Mouse (Mus musculus): ENCODE data around the gene Dnajc15.
"Not testable (repeated sequence)": the region's sequence is repeated elsewhere in the genome, so short reads cannot be mapped to it uniquely, and the experiment has no call there.

Dnajc15 gene

GRCm38 (mm10) chr14:77874304-77875241 lies at the start of gene Dnajc15:
Gene Dnajc15 (minus strand): TSS chr14:77875125.
- DNase-seq = peak; percentile 92 to 93

GRCm38 (mm10) chr14:77923076-77923865 lies 48.3 kb upstream of the Dnajc15 start:
- DNase-seq = no peak

GRCm38 (mm10) chr14:77921641-77922040 lies 46.7 kb upstream of the Dnajc15 start:
- no peak for DNase-seq

GRCm38 (mm10) chr14:77915776-77916175 lies 40.9 kb upstream of the Dnajc15 start:
- no peak for DNase-seq

- DNase-seq = no peak
These were observed 31.7 kb upstream of the Dnajc15 start for GRCm38 (mm10) chr14:77906586-77906985.

- no peak for DNase-seq
These were observed 30.5 kb upstream of the Dnajc15 start for GRCm38 (mm10) chr14:77905466-77905865.

- no peak for DNase-seq
These were observed 29.3 kb upstream of the Dnajc15 start, which contains the start of gene Epsti1 for GRCm38 (mm10) chr14:77904171-77904762. Gene Epsti1 (plus strand): TSS chr14:77904239.

GRCm38 (mm10) chr14:77902541-77902940 lies 27.6 kb upstream of the Dnajc15 start:
- DNase-seq = no peak

- DNase-seq = no peak
These were observed 21.0 kb upstream of the Dnajc15 start for GRCm38 (mm10) chr14:77895951-77896350.

- no peak for DNase-seq
These were observed 15.0 kb upstream of the Dnajc15 start for GRCm38 (mm10) chr14:77889911-77890310.

GRCm38 (mm10) chr14:77886941-77887340 lies 12.0 kb upstream of the Dnajc15 start:
- no peak for DNase-seq

GRCm38 (mm10) chr14:77886376-77886775 lies 11.5 kb upstream of the Dnajc15 start:
- no peak for DNase-seq

- DNase-seq = peak; percentile 23 to 43
These were observed 7.7 kb upstream of the Dnajc15 start for GRCm38 (mm10) chr14:77882669-77883068.

- DNase-seq = no peak
These were observed 7.1 kb upstream of the Dnajc15 start for GRCm38 (mm10) chr14:77881998-77882397.

- DNase-seq = not testable (repeated sequence)
These were observed 3.0 kb upstream of the Dnajc15 start for GRCm38 (mm10) chr14:77877876-77878275.

- DNase-seq = no peak
These were observed 1.3 kb upstream of the Dnajc15 start for GRCm38 (mm10) chr14:77876199-77876598.

- DNase-seq = no peak
These were observed 3.4 kb downstream of the Dnajc15 start for GRCm38 (mm10) chr14:77871380-77871975.

- no peak for DNase-seq
These were observed 4.0 kb downstream of the Dnajc15 start for GRCm38 (mm10) chr14:77870926-77871325.

GRCm38 (mm10) chr14:77867601-77868000 lies 7.3 kb downstream of the Dnajc15 start:
- DNase-seq = no peak

- no peak for DNase-seq
These were observed 10.4 kb downstream of the Dnajc15 start for GRCm38 (mm10) chr14:77864510-77864909.

GRCm38 (mm10) chr14:77864051-77864450 lies 10.9 kb downstream of the Dnajc15 start:
- DNase-seq = no peak

GRCm38 (mm10) chr14:77860841-77861560 lies 13.9 kb downstream of the Dnajc15 start:
- DNase-seq = no peak

Measured in cerebellum, postnatal 25 days (tissue).